Mouse (Mus musculus): ENCODE measurements at regions not wholly inside any gene's neighbourhood (a gene's known extent, or its start where the extent isn't known, plus 50 kb on each side); places are given as distances from the start of the nearest gene placed in this dataset.

DNA sequence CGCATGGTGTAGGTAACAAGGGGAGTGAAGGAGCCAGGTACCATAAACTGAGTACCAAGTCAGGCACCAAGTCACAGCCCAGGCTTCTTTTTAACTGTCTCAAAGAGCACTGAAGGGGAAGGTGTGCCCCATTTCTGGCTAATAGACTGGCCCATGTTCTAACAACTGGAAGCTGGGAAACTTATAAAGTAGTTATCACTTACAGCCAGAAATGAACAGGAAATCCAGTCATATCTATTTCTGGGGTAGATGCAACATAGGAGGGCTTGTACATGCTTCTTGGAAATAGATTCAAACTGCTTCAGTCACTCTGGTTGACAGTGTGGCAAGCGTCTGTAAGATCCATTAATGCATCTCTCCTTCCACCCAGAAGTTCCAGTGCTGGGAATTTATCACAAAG lies 635.3 kb upstream of the Fam160b2 start:
- 83% methylated on average over 2 of the region's 2 CpGs for WGBS
- no peak for DNase-seq
- TF ChIP-seq CTCF (IDR thresholded peaks at IDR 0.05; ENCODE audit: insufficient read depth, low read length) (no peak), POLR2A (IDR thresholded peaks at IDR 0.05; ENCODE audit: borderline replicate concordance, extremely low read depth, low read depth, low read length) (no peak)
- Histone ChIP-seq H3K4me1 (ENCODE audit: control insufficient read depth, insufficient read depth, low read length) (no peaks in the 10 kb centered on the region), H3K4me3 (replicated peaks; ENCODE audit: extremely low read depth, low read depth, low read length) (no peak overlapping the region)

DNA sequence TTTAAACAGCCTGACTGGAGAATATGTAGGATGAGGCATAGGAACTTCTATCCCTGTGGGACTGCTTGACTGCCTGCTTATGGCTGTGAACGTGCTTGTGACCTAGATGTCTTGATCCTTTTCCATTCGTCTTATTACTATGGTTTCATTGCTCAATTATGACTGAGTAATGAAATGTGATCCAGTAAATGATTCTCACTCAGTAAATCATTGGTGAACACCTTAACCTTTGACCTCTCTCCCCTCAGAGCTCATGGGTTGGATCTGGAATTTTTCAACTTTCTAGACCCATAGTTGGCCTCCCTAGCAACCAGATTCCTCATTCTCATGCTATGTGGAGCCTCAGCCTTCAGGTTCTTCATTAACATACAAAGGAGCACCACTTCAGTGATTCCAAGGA lies 634.6 kb upstream of the Fam160b2 start:
- Histone ChIP-seq H3K4me3 (replicated peaks; ENCODE audit: extremely low read depth, low read depth, low read length) (no peak overlapping the region), H3K4me1 (ENCODE audit: control insufficient read depth, insufficient read depth, low read length) (no peaks in the 10 kb centered on the region)
- no peak for TF ChIP-seq POLR2A (IDR thresholded peaks at IDR 0.05; ENCODE audit: borderline replicate concordance, extremely low read depth, low read depth, low read length)
- no peak for TF ChIP-seq CTCF (IDR thresholded peaks at IDR 0.05; ENCODE audit: insufficient read depth, low read length)
- no peak for DNase-seq
- 44% methylated on average over 2 of the region's 2 CpGs for WGBS

DNA sequence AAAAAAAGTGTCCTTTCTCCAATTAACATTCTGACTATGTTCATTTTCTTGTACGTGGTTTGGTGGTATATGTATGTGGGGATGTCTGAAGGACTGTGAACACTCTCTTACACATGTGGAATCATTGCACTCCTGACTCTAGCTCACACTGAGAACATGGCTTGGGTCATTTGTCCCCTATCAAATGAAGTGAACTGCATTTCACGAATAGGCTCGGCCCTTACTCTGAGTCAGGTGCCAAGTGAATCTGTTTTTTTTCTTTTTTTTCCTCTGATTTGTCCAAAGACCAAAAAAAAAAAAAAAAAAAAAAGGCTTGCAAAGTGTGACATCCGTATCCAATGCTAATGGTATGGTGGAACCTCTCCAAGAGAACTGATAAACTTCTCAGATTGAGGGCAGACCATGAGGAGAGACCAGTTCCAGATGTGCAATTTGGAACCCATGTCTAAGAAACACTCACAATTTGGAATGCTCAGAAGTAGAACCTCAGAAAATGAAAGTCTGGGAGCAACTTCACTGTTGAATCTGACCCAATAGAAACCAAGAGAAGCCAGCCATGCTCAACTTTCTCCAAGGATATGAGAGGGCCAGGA lies 631.7 kb upstream of the Fam160b2 start:
- TF ChIP-seq CTCF (IDR thresholded peaks at IDR 0.05; ENCODE audit: insufficient read depth, low read length), result no peak
- TF ChIP-seq POLR2A (IDR thresholded peaks at IDR 0.05; ENCODE audit: borderline replicate concordance, extremely low read depth, low read depth, low read length), result no peak
- no peak for DNase-seq
- H3K4me1 ChIP-seq (ENCODE audit: control insufficient read depth, insufficient read depth, low read length), result no peaks in the 10 kb centered on the region
- 72% methylated on average over 4 of the region's 4 CpGs for WGBS
- no peak overlapping the region for H3K4me3 ChIP-seq (replicated peaks; ENCODE audit: extremely low read depth, low read depth, low read length)

DNA sequence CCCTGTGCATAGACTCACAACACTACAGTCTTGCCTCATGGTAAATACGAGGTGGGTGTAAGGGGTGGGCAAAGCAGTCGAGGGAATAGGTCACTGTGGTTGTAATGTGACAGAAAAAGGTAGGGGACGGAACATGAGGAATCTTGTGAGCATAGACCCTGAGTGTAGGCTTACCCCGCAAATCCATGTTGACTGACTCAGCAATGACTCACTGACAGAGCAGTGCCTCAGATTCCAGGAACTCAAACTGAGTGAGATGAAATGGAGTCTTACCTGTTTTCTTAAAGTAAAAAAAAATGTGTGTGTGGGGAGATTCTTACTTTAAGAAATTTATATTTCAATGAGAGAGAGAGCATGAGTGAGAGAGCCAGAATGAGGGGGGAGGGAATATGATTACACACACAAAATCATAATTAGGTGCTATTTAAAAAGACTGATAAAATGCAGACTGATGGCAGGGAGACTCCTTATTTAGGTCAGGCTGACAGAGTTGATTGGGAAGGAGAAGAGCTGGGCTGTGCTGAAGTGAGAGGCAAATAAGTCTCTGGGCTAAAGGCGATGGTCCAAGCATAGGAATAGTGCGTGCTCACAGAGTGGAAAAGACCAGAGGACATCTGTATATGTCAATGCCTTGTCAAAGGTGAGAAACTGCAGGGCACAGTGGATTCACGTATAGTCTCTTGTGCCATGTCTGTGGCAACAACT lies 631.0 kb upstream of the Fam160b2 start:
- DNase-seq, result peak; percentile 6
- H3K4me1 ChIP-seq (ENCODE audit: control insufficient read depth, insufficient read depth, low read length), result no peaks in the 10 kb centered on the region
- TF ChIP-seq POLR2A (IDR thresholded peaks at IDR 0.05; ENCODE audit: borderline replicate concordance, extremely low read depth, low read depth, low read length), result no peak
- no peak for TF ChIP-seq CTCF (IDR thresholded peaks at IDR 0.05; ENCODE audit: insufficient read depth, low read length)
- no peak overlapping the region for H3K4me3 ChIP-seq (replicated peaks; ENCODE audit: extremely low read depth, low read depth, low read length)
- WGBS, result 78% methylated on average over 7 of the region's 7 CpGs

DNA sequence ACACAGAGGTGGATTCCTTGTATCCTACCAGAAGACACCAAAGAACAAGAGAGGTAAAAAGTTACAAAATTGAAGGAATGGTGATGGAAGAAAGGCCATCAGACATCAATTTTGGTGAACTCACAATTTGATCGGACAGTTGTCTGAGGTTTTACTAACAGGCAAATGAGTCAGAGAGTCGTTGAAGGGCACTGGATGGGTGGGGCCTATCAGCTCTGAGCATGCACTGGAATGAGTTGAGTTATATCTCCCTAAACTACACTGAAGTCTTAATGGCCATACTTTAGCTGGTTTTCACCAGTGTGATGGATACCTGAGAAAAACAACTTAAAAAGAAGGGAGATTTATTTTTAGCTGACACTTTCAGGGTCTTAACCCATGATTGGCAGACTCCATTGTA lies 630.3 kb upstream of the Fam160b2 start:
- Histone ChIP-seq H3K4me1 (ENCODE audit: control insufficient read depth, insufficient read depth, low read length) (no peaks in the 10 kb centered on the region), H3K4me3 (replicated peaks; ENCODE audit: extremely low read depth, low read depth, low read length) (no peak overlapping the region)
- 83% methylated on average over 2 of the region's 2 CpGs for WGBS
- no peak for TF ChIP-seq CTCF (IDR thresholded peaks at IDR 0.05; ENCODE audit: insufficient read depth, low read length)
- TF ChIP-seq POLR2A (IDR thresholded peaks at IDR 0.05; ENCODE audit: borderline replicate concordance, extremely low read depth, low read depth, low read length), result no peak
- DNase-seq, result no peak

DNA sequence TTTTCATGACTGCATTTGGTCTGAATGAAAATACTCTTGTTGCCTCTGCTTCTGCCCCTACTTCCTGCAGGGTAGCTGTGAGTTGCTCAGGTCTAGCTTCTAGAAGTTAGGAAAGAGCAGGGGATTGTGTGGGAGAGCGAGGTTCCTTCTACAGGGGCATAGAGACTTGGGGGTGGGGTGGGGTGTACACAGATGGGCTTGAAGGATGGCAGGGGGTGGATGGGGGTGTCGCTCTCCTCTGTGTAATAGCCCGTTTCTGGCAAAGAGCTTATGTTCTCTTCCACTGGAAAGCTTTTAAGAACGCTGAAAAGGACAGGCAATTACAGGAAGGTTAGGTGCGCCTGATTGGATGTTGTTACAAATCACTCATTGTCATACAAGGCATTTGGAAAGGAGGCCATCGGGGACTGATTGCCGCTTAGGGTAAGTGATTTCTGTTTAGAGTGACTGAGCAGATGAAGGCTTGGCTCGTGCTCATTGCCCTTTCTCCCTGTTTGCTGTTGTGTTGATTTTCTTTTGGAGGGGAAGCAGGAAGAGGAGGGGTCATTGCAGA lies 629.3 kb upstream of the Fam160b2 start:
- WGBS, result 71% methylated on average over 8 of the region's 8 CpGs
- H3K4me1 ChIP-seq (ENCODE audit: control insufficient read depth, insufficient read depth, low read length), result no peaks in the 10 kb centered on the region
- DNase-seq, result no peak
- TF ChIP-seq CTCF (IDR thresholded peaks at IDR 0.05; ENCODE audit: insufficient read depth, low read length), result no peak
- no peak for TF ChIP-seq POLR2A (IDR thresholded peaks at IDR 0.05; ENCODE audit: borderline replicate concordance, extremely low read depth, low read depth, low read length)
- no peak overlapping the region for H3K4me3 ChIP-seq (replicated peaks; ENCODE audit: extremely low read depth, low read depth, low read length)

DNA sequence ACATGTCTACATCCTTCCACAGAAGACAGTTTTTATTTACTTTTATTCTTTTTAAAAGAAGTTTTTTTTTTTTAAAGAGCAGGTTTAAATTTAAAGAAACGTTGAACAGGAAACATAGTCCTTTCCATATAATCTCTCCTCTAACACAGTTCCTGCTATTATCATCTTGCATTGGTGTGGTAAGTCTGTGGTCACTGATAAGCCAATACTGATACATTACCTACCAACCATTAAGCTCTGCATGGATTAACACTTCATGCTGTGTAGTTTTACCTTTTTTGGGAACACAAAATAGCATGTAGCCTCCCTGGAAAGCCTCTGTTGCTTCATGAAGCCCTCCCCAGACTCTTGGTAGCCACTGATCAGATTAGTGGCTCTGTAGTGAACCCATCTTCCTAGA lies 617.4 kb upstream of the Fam160b2 start:
- no peak for TF ChIP-seq CTCF (IDR thresholded peaks at IDR 0.05; ENCODE audit: insufficient read depth, low read length)
- no peak for TF ChIP-seq POLR2A (IDR thresholded peaks at IDR 0.05; ENCODE audit: borderline replicate concordance, extremely low read depth, low read depth, low read length)
- WGBS, result 43% methylated on average over 1 of the region's 1 CpGs
- no peak for DNase-seq
- no peaks in the 10 kb centered on the region for H3K4me1 ChIP-seq (ENCODE audit: control insufficient read depth, insufficient read depth, low read length)
- H3K4me3 ChIP-seq (replicated peaks; ENCODE audit: extremely low read depth, low read depth, low read length), result no peak overlapping the region

DNA sequence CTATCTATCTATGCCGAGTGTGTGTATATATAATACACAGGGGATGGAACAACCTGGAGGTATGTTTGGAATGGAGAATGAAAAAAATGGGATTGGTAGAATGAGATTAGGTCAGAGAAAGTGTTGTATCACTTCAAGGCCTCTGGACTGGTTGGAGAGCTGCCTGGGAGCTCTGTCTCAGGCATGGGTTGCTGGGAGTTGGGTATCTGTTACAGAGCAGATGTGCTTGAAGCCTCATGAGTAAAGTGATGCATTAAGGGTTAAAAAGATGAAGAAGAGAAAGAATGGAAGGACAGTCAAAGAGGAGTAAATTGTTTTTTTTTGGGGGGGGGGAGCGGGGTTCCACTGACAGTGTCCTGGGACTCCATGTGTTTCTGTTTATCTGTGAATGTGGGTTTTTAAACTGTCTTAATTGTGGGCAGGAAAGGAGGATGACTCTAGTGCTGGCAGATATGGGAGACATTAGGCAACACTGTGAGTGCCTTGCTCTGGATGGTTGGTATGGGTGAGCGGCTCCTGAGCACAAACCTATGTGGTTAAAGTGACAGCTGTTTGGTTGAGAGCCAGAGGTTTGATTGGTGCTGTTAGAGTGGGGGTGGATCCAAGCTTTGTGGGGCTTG lies 611.8 kb upstream of the Fam160b2 start:
- no peak overlapping the region for H3K4me3 ChIP-seq (replicated peaks; ENCODE audit: extremely low read depth, low read depth, low read length)
- no peak for DNase-seq
- TF ChIP-seq CTCF (IDR thresholded peaks at IDR 0.05; ENCODE audit: insufficient read depth, low read length) (no peak), POLR2A (IDR thresholded peaks at IDR 0.05; ENCODE audit: borderline replicate concordance, extremely low read depth, low read depth, low read length) (no peak)
- WGBS, result 82% methylated on average over 3 of the region's 3 CpGs
- H3K4me1 ChIP-seq (ENCODE audit: control insufficient read depth, insufficient read depth, low read length), result no peaks in the 10 kb centered on the region

DNA sequence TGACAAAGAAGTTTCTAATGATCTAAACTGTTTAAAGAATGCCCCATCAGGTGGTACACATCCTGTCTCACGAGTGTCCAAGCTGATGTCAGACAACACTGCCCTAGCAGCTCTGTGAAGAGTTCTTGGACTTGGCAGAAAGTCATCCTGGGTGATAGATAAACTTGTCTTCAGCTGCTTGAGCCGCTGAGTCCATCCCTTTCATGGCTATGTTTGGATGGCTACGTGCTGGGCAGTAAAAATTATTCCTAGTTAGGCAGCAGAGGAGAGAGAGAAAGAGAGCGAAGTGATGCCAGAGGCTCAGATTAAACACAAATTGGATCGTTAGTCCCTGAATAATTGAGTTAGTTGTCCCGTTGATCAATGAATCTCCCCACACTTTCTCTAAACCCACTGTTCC lies 603.8 kb upstream of the Fam160b2 start:
- Histone ChIP-seq H3K4me3 (replicated peaks; ENCODE audit: extremely low read depth, low read depth, low read length) (no peak overlapping the region), H3K4me1 (ENCODE audit: control insufficient read depth, insufficient read depth, low read length) (no peaks in the 10 kb centered on the region; the same call in 1 of the 2 replicates)
- DNase-seq, result no peak
- no peak for TF ChIP-seq POLR2A (IDR thresholded peaks at IDR 0.05; ENCODE audit: borderline replicate concordance, extremely low read depth, low read depth, low read length)
- TF ChIP-seq CTCF (IDR thresholded peaks at IDR 0.05; ENCODE audit: insufficient read depth, low read length), result no peak
- WGBS, result 51% methylated on average over 6 of the region's 6 CpGs
